Mouse (Mus musculus): ENCODE data around the gene Tle4. TPM values are rescaled to one million over a fixed set of nuclear protein-coding genes. Genes with fewer than 3 reads are reported as not detected.
A peak's percentile ranks its signal among the peaks of the same experiment; 100 is the strongest.

The Tle4 gene
- polyA plus RNA-seq, 1 experiment from 2014 or later, result 16.5 TPM

DNA sequence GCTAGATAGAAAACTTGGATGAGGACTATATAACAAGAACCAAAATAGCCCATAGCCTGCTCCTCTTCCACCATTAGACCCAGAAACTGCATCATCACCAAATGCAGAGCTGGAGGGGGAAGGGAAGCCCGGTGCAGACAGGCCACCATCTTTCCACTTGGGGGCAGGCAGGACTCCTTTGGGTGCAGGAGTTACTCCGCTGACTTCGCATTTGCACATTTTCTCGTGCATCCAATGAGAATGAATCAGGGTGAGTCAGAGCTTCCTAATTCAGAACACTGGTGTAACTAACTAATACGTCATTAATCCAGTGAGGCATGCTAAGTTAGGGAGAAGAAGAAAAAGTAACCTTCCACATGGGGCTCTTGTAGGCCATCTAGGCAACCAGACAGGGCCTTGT, 17.0 kb upstream of the Tle4 start:
- no peaks in the 10 kb centered on the region for H3K9me3 ChIP-seq (ENCODE audit: control insufficient read depth, low read length)
- no peaks in the 10 kb centered on the region for H3K27me3 ChIP-seq (ENCODE audit: control insufficient read depth, insufficient read depth, low read length)
- WGBS, result 93% methylated on average over 5 of the region's 5 CpGs
- no peak overlapping the region for H3K9ac ChIP-seq (ENCODE audit: low read depth, low read length)
- no peaks in the 10 kb centered on the region for H3K4me1 ChIP-seq (ENCODE audit: control insufficient read depth, insufficient read depth, low read length)
- no peak overlapping the region for H3K4me2 ChIP-seq (replicated peaks; ENCODE audit: low read depth, low read length)
- ATAC-seq (ENCODE audit: low FRiP score, low TSS enrichment), result no peak
- H3K4me3 ChIP-seq (ENCODE audit: low read length), result no peak overlapping the region
- no peaks in the 10 kb centered on the region for H3K36me3 ChIP-seq (ENCODE audit: control insufficient read depth, insufficient read depth, low read length)
- no peak overlapping the region for H3K27ac ChIP-seq (ENCODE audit: low read depth, low read length)

DNA sequence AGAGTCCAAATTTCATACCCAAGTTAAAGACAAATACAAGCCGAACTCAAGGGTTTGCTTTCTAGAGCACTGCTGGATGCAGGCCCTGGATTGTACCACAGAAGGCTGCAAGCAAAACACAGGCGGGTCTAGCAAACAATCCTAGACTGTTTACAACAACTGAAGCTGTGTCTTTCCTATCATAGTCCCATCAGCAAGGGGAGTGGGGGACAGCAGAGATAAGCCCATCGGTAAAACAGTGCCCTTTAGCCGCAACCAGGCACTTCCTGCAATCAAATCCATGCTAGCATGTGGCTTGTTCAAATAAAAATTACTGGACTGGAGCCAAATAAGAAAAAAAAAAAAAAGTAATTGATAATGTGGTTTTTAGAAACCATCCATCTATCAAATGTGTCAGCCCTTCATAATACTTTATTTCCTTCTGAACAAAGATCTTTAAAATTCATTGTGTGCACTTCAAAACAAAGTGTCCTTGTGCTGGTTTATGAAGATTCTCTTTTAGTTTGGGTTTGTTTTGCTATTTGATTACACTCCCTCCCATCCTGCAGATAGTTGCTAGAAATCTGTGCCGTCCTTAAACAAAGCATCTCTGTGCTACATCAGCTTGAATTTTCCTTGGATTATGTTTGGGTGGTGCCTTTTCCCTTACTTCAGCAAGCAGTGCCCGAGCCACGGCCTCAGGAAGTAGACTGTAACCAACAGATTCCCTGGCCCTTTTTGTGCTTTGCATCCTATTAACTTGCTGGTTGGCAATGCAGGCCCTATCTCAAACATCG, 12.9 kb upstream of the Tle4 start:
- Histone ChIP-seq H3K4me1 (ENCODE audit: control insufficient read depth, insufficient read depth, low read length) (no peaks in the 10 kb centered on the region), H3K27ac (ENCODE audit: low read depth, low read length) (no peak overlapping the region), H3K36me3 (ENCODE audit: control insufficient read depth, insufficient read depth, low read length) (no peaks in the 10 kb centered on the region), H3K4me2 (replicated peaks; ENCODE audit: low read depth, low read length) (no peak overlapping the region), H3K27me3 (ENCODE audit: control insufficient read depth, insufficient read depth, low read length) (no peaks in the 10 kb centered on the region), H3K9me3 (ENCODE audit: control insufficient read depth, low read length) (no peaks in the 10 kb centered on the region), H3K4me3 (ENCODE audit: low read length) (no peak overlapping the region), H3K9ac (ENCODE audit: low read depth, low read length) (no peak overlapping the region)
- no peak for ATAC-seq (ENCODE audit: low FRiP score, low TSS enrichment)
- WGBS, result 60% methylated on average over 8 of the region's 8 CpGs

DNA sequence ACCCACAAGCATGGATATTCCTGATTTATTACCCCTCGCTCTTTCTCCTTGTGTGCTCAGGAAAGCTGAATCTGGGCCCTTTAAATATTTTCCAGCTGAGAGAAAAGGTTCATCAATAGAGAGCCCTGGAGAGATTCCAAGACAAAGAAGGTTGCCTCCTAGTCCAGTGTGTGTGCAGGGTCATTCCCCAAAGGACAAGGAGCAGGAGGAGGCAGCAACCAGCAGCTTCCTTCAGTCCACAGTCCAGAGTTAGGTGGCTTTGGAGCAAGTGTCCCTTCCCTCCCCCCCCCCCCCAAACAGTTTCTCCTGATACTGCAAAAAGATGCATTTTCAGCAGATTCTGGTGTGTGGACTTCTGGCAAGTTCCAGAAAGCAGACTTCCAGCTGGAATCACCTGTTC, 3.0 kb upstream of the Tle4 start:
- H3K9ac ChIP-seq (ENCODE audit: low read depth, low read length), result no peak overlapping the region
- H3K27me3 ChIP-seq (ENCODE audit: control insufficient read depth, insufficient read depth, low read length), result peaks cover 5% of the 10 kb centered on the region; the same call in 1 of the 2 replicates
- H3K4me2 ChIP-seq (replicated peaks; ENCODE audit: low read depth, low read length), result no peak overlapping the region
- no peaks in the 10 kb centered on the region for H3K36me3 ChIP-seq (ENCODE audit: control insufficient read depth, insufficient read depth, low read length)
- WGBS, result 75% methylated on average over 1 of the region's 1 CpGs
- no peak overlapping the region for H3K27ac ChIP-seq (ENCODE audit: low read depth, low read length)
- no peaks in the 10 kb centered on the region for H3K9me3 ChIP-seq (ENCODE audit: control insufficient read depth, low read length)
- H3K4me1 ChIP-seq (ENCODE audit: control insufficient read depth, insufficient read depth, low read length), result peaks cover 5% of the 10 kb centered on the region; the same call in 1 of the 2 replicates
- no peak overlapping the region for H3K4me3 ChIP-seq (ENCODE audit: low read length)
- no peak for ATAC-seq (ENCODE audit: low FRiP score, low TSS enrichment)

DNA sequence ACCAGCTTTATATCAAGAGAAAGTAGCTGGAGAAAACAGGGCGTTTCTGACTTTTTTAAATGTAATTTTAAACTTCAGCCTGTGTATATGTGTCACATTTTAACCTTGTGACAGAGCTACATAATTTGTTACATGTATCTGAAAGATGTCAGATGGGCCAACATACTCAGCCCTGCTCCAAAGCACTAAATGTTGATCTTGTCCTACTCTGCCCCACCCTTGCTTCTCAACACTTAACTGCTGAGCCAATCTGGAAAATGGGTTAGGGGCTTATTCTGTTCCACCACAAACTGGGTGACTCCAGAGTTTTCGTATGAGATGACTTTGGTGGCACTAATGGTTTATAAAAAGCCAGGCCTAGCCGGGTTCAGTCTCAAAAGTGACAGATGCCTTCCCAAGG, 2.5 kb upstream of the Tle4 start:
- 57% methylated on average over 3 of the region's 3 CpGs for WGBS
- Histone ChIP-seq H3K4me1 (ENCODE audit: control insufficient read depth, insufficient read depth, low read length) (peaks cover 7% of the 10 kb centered on the region; the same call in 1 of the 2 replicates), H3K9me3 (ENCODE audit: control insufficient read depth, low read length) (no peaks in the 10 kb centered on the region), H3K36me3 (ENCODE audit: control insufficient read depth, insufficient read depth, low read length) (no peaks in the 10 kb centered on the region), H3K9ac (ENCODE audit: low read depth, low read length) (no peak overlapping the region), H3K4me3 (ENCODE audit: low read length) (no peak overlapping the region), H3K27me3 (ENCODE audit: control insufficient read depth, insufficient read depth, low read length) (peaks cover 5% of the 10 kb centered on the region; the same call in 1 of the 2 replicates), H3K27ac (ENCODE audit: low read depth, low read length) (no peak overlapping the region), H3K4me2 (replicated peaks; ENCODE audit: low read depth, low read length) (no peak overlapping the region)
- no peak for ATAC-seq (ENCODE audit: low FRiP score, low TSS enrichment)

DNA sequence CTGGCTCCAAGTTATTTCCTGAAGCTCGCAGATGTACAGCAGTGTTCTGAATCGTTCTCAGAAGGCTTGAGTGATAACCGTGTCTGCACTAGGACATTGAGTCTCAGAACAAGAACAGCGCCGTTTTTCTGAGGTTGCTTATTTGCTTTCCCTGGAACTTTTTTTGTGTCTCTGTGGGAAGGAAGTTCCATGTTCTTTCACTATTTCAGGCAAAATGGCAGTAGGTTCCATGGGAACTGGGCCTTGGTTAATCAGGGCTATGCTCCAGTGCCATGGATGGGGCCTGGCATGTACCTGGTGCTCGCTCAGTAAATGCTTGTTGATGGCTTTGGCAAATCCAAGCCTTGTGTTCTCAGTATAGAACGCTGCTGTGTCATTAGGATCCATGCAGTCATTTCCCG, 2.0 kb upstream of the Tle4 start:
- peaks cover 5% of the 10 kb centered on the region; the same call in 1 of the 2 replicates for H3K27me3 ChIP-seq (ENCODE audit: control insufficient read depth, insufficient read depth, low read length)
- H3K9me3 ChIP-seq (ENCODE audit: control insufficient read depth, low read length), result no peaks in the 10 kb centered on the region
- H3K4me3 ChIP-seq (ENCODE audit: low read length), result no peak overlapping the region
- peaks cover 9% of the 10 kb centered on the region; the same call in 1 of the 2 replicates for H3K4me1 ChIP-seq (ENCODE audit: control insufficient read depth, insufficient read depth, low read length)
- H3K27ac ChIP-seq (ENCODE audit: low read depth, low read length), result no peak overlapping the region
- no peak overlapping the region for H3K9ac ChIP-seq (ENCODE audit: low read depth, low read length)
- H3K4me2 ChIP-seq (replicated peaks; ENCODE audit: low read depth, low read length), result no peak overlapping the region
- ATAC-seq (ENCODE audit: low FRiP score, low TSS enrichment), result no peak
- H3K36me3 ChIP-seq (ENCODE audit: control insufficient read depth, insufficient read depth, low read length), result no peaks in the 10 kb centered on the region
- WGBS, result 49% methylated on average over 8 of the region's 8 CpGs

DNA sequence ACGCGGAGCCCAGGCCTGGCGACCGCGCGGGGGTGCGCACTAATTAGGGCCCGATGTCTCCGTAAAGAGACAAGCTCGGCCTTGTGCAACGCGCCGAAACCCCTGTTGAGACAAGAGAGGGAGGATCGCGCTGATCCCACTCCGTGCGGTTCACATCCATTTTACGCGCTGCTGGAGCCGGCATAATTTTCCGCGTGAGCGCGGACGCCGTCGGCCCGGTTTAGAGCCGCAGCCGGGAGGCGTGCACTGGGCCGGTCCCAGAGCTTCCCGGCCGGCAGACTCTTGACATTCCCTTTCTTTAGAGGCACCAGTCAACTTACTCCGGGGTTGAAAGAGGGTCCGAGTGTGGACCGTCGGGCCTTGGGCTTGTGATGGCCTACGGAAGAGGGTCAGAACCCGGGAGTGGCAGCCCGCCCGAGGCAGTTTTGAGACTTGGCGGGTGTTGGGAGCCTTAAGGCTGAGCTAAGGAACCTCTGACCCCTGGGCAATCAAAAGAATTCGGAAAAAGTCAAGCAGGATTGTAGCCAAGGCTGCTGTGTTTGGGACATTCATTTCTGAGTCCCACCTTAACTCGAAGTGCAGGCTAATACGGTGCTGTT, 938 bp upstream of the Tle4 start:
- Histone ChIP-seq H3K4me1 (ENCODE audit: control insufficient read depth, insufficient read depth, low read length) (peaks cover 9% of the 10 kb centered on the region; the same call in 1 of the 2 replicates), H3K4me2 (replicated peaks; ENCODE audit: low read depth, low read length) (peak overlapping the region; percentile 71), H3K27me3 (ENCODE audit: control insufficient read depth, insufficient read depth, low read length) (no peaks in the 10 kb centered on the region), H3K4me3 (ENCODE audit: low read length) (peak overlapping the region; percentile 51), H3K9me3 (ENCODE audit: control insufficient read depth, low read length) (no peaks in the 10 kb centered on the region), H3K9ac (ENCODE audit: low read depth, low read length) (peak overlapping the region; percentile 51), H3K36me3 (ENCODE audit: control insufficient read depth, insufficient read depth, low read length) (no peaks in the 10 kb centered on the region), H3K27ac (ENCODE audit: low read depth, low read length) (peak overlapping the region; percentile 89)
- ATAC-seq (ENCODE audit: low FRiP score, low TSS enrichment), result peak; percentile 62
- under 1% methylated on average over 46 of the region's 46 CpGs for WGBS

DNA sequence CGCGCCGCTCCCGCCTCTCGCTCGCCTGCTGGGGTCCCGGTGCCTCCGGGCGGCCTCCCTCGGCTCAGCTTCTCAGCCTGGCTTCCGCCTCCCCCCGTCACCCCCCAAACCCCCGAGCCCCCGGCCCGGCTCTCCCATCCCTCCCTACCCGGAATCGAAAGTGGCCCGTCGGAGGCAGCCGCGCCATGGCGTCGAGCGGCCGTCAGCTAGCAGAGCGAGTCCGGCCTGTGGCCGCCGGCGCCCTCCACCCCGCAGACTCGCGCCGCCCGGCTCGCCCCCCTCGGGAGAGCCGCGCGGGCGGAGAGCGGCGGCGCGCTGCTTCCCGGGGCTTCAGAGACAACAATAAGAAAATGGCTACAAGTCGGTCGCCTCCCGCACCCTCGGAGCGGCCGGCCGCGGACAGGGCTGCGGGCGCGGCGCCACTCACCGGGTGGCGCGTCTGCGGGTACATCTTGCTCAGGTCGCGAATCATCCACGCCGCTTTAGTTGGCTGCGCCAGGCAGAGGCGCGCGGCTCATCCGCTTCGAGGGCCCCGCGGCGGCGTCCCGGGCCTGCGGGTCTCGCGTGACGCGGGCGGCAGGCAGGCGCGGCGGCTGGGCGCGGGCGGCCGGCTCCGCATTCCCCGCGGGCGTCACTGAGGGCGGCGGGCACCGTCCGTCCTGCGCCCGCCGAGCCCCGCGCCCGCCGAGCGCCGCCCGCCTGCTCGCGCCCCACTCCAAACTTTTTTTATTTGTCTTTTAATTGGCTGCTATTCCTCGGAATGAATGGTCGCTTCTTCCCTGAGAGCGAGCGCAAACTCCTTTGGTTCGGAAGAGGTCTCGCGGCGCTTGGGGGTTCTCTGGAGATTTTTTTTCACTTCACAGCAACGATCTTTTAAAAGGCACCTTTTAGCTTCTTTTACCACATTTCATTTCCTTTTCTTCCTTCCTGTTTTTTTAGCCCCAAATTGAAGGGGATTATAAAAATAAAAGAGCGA, 622 bp downstream of the Tle4 start:
- peak overlapping the region; percentile 93 for H3K9ac ChIP-seq (ENCODE audit: low read depth, low read length)
- H3K4me2 ChIP-seq (replicated peaks; ENCODE audit: low read depth, low read length), result peak overlapping the region; percentile 59
- H3K27me3 ChIP-seq (ENCODE audit: control insufficient read depth, insufficient read depth, low read length), result no peaks in the 10 kb centered on the region
- under 1% methylated on average over 81 of the region's 120 CpGs for WGBS
- no peak for ATAC-seq (ENCODE audit: low FRiP score, low TSS enrichment)
- H3K9me3 ChIP-seq (ENCODE audit: control insufficient read depth, low read length), result no peaks in the 10 kb centered on the region
- peak overlapping the region; percentile 77 for H3K4me3 ChIP-seq (ENCODE audit: low read length)
- H3K36me3 ChIP-seq (ENCODE audit: control insufficient read depth, insufficient read depth, low read length), result peaks cover 3% of the 10 kb centered on the region; the same call in 1 of the 2 replicates
- peaks cover 9% of the 10 kb centered on the region; the same call in 1 of the 2 replicates for H3K4me1 ChIP-seq (ENCODE audit: control insufficient read depth, insufficient read depth, low read length)
- peak overlapping the region; percentile 95 for H3K27ac ChIP-seq (ENCODE audit: low read depth, low read length)

DNA sequence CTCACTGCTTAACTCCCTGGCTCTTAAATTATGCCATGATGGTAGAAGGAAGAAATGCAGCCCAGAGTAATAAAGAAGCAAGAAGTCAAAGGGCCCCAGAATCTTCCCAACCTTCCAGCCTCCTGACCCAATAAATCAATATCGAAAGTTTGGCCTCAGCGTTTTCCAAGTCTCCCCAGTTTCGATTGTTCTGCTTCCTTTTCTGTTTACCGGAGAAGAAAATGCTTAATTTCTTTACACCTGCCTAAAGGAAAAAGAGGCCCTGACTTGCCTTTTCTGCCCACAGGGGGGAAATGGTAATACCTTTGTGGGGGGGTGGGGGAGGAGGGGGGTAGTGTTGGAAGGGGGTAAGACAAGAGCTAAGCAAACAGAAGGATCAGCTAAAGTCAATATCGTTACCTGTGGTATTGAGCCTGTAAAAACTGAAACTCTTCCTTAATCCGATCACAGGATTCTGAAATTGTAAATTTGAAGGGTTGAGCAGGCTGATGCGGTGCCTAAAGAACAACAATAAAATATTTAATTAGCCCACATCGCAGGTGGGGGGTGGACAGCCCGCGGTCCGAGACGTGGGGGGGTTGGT, 1.4 kb downstream of the Tle4 start:
- Histone ChIP-seq H3K4me1 (ENCODE audit: control insufficient read depth, insufficient read depth, low read length) (peaks cover 9% of the 10 kb centered on the region; the same call in 1 of the 2 replicates), H3K27me3 (ENCODE audit: control insufficient read depth, insufficient read depth, low read length) (no peaks in the 10 kb centered on the region), H3K9me3 (ENCODE audit: control insufficient read depth, low read length) (no peaks in the 10 kb centered on the region), H3K9ac (ENCODE audit: low read depth, low read length) (peak overlapping the region; percentile 93), H3K4me2 (replicated peaks; ENCODE audit: low read depth, low read length) (peak overlapping the region; percentile 59), H3K36me3 (ENCODE audit: control insufficient read depth, insufficient read depth, low read length) (peaks cover 3% of the 10 kb centered on the region; the same call in 1 of the 2 replicates), H3K27ac (ENCODE audit: low read depth, low read length) (peak overlapping the region; percentile 95), H3K4me3 (ENCODE audit: low read length) (peak overlapping the region; percentile 77)
- WGBS, result under 1% methylated on average over 9 of the region's 12 CpGs
- ATAC-seq (ENCODE audit: low FRiP score, low TSS enrichment), result no peak

Data from kidney, embryonic 14.5 days (tissue).